Mouse (Mus musculus) liver, adult 2 months (tissue): ENCODE measurements at regions not wholly inside any gene's neighbourhood (a gene's known extent, or its start where the extent isn't known, plus 50 kb on each side); places are given as distances from the start of the nearest gene placed in this dataset.
"Not testable (repeated sequence)": the region's sequence is repeated elsewhere in the genome, so short reads cannot be mapped to it uniquely, and the experiment has no call there.

Experiments used
- DNase-seq: peaks from one replicate; pipeline ENCODE4 v3.0.0-alpha.2; 2011; ENCODE audit warnings: low read depth, low spot score; ENCODE audit errors: extremely low read depth
- H3K27ac ChIP-seq: fragments of 200-500 bp; replicated peaks from 2 replicates; pipeline ENCODE4 v1.5.1; 2012; ENCODE audit warnings: low read depth, mild to moderate bottlenecking, control low read depth, inconsistent platforms, low read length; ENCODE audit not compliant: insufficient read depth
- H3K27me3 ChIP-seq: fragments of 200-500 bp; 2 replicates; pipeline ENCODE4 v1.6.1; 2012; ENCODE audit warnings: mild to moderate bottlenecking, moderate library complexity, low read length, inconsistent platforms; ENCODE audit not compliant: control insufficient read depth, insufficient read depth
- H3K36me3 ChIP-seq: fragments of 200-500 bp; 2 replicates; pipeline ENCODE4 v1.6.1; 2012; ENCODE audit warnings: low read length, inconsistent platforms; ENCODE audit not compliant: control insufficient read depth, insufficient read depth
- H3K4me1 ChIP-seq: fragments of 200-500 bp; 2 replicates; pipeline ENCODE4 v1.6.1; 2011; ENCODE audit warnings: low read length; ENCODE audit not compliant: control insufficient read depth, insufficient read depth
- H3K4me3 ChIP-seq: fragments of 200-500 bp; 2 replicates; pipeline ENCODE4 v1.5.1; 2011; ENCODE audit warnings: low read depth, mild to moderate bottlenecking, control low read depth, low read length, moderate library complexity; ENCODE audit not compliant: insufficient read depth
- H3K79me2 ChIP-seq: fragments of 200-500 bp; 2 replicates; pipeline ENCODE4 v1.6.1; 2012; ENCODE audit warnings: inconsistent platforms, mild to moderate bottlenecking, low read length, moderate library complexity; ENCODE audit not compliant: control insufficient read depth, insufficient read depth
- H3K9ac ChIP-seq: fragments of 200-500 bp; 2 replicates; pipeline ENCODE4 v1.6.1; 2012; ENCODE audit warnings: low read depth, mild to moderate bottlenecking, control low read depth, inconsistent platforms, low read length
- CTCF ChIP-seq: fragments of 200-500 bp; IDR thresholded peaks from 2 replicates; pipeline ENCODE4 v1.5.1; 2011; ENCODE audit warnings: low read depth, low read length, control low read depth
- POLR2A ChIP-seq: fragments of 200-500 bp; IDR thresholded peaks from 2 replicates; pipeline ENCODE4 v1.6.1; 2011; ENCODE audit warnings: low read length, control low read depth; ENCODE audit not compliant: insufficient read depth; ENCODE audit errors: extremely low read depth
- WGBS: fragments of 180-500 bp; shearing (Covaris S2); methylation state at CpG from one replicate; pipeline ENCODE4 v1.1.7; 2018; 5-methylcytosine and 5-hydroxymethylcytosine counted together

DNA sequence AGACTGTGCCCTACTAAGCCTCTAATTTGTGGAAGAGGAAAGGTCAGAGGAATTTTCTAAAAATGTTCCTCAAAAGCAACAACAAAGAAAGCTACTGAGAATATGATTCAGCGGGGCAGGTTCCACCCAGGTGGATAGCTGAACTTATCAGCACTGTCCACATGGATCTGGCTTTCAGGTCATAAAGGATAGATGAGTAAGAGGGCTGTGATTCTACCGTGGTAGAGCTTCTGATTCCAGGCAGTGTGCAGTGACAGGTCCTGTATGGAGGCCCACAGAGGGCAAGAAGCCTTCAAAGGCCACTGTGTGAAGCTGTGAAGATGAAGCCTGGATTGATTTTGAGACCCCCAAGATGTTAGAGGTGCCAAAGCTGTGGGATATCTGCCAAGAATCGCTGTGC lies 51.8 kb downstream of the Teddm3 start:
- not testable (repeated sequence) for H3K4me1 ChIP-seq, H3K79me2 ChIP-seq, H3K9ac ChIP-seq, H3K4me3 ChIP-seq, DNase-seq, H3K36me3 ChIP-seq, H3K27ac ChIP-seq, H3K27me3 ChIP-seq
- whole genome bisulfite sequencing, result 76% methylated on average over 3 of the region's 3 CpGs

GRCm38 (mm10) chr16:21100126-21100525 lies 53.7 kb downstream of the Teddm3 start:
- not testable (repeated sequence) for H3K27me3 ChIP-seq, H3K79me2 ChIP-seq, H3K36me3 ChIP-seq, H3K4me3 ChIP-seq, H3K27ac ChIP-seq, H3K9ac ChIP-seq, DNase-seq, H3K4me1 ChIP-seq
- 67% methylated on average over 2 of the region's 2 CpGs for WGBS

DNA sequence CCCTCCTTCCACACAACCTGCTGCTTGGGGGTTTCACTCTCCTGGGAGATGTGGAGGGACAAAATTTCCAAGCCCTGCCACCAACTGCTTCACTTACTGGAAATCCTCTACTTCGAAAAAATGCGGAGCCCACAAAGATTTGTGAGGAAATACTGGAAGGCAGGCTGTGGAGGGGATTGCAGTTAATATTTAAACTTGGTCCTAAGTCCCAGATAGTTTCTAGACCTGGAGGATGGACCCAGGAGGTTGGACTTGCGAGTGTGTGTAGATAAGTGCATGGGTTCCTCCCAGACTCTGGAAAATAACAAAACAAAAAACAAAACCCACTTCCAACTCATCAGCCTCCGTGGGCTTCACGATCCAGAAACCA lies 79.0 kb downstream of the Teddm3 start:
- 36% methylated on average over 5 of the region's 5 CpGs for WGBS

GRCm38 (mm10) chr16:21074082-21074778 lies 79.6 kb downstream of the Teddm3 start:
- H3K79me2 ChIP-seq, H3K4me1 ChIP-seq, DNase-seq, H3K36me3 ChIP-seq, H3K4me3 ChIP-seq, H3K27ac ChIP-seq, H3K27me3 ChIP-seq, H3K9ac ChIP-seq: not testable (repeated sequence)
- 30% methylated on average over 8 of the region's 10 CpGs for WGBS

More for the DNA sequence above, 79.0 kb downstream of the Teddm3 start:
- DNase-seq, result peak; percentile 19
- Histone ChIP-seq H3K9ac (no peak overlapping the region), H3K27ac (no peak overlapping the region), H3K36me3 (no peaks in the 10 kb centered on the region), H3K27me3 (no peaks in the 10 kb centered on the region), H3K4me3 (no peak overlapping the region), H3K79me2 (no peaks in the 10 kb centered on the region), H3K4me1 (no peaks in the 10 kb centered on the region)
- TF ChIP-seq CTCF, result no peak
- TF ChIP-seq POLR2A, result no peak

DNA sequence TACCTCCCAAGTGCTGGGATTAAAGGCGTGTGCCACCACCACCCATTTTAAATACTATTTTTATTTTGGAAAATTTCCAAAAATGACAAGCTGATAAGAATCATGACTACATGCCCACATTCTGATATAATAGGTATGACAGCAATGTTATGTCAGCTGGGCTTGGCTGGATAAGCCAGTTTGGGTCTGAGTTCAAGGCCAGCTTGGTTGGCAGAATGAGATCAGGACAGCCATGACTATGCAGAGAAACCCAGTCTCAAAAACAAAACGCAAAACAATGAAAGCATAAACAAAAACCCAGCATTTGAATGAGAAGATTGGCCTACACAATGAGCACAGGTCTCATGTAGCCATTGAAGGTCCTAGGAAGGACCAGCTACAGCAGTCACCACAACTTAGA lies 93.6 kb downstream of the Teddm3 start:
- TF ChIP-seq CTCF (no peak), POLR2A (no peak)
- Histone ChIP-seq H3K27me3 (no peaks in the 10 kb centered on the region), H3K4me3 (no peak overlapping the region), H3K36me3 (no peaks in the 10 kb centered on the region), H3K79me2 (no peaks in the 10 kb centered on the region), H3K4me1 (no peaks in the 10 kb centered on the region), H3K27ac (no peak overlapping the region), H3K9ac (no peak overlapping the region)
- DNase-seq, result no peak
- WGBS, result 74% methylated on average over 2 of the region's 2 CpGs

DNA sequence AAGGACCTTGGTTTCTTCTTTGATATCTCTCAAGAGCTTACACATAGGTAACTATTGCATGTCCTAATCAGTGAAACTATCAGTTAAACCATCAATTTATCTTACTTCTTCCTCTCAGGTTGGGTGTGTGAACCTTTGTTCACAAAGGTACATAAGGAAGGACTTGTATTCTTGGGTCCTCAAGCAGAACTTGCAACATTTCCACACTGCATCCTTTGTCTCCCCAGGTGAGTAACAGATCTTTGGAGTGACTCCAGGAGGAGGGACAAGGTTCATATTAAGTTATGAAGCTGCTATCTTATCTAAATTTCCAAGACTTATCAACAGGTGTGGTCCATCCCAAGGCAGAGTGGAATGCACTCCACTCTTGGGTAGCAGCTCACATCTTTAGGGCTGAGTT lies 99.0 kb downstream of the Teddm3 start:
- Histone ChIP-seq H3K9ac (no peak overlapping the region), H3K4me3 (no peak overlapping the region), H3K79me2 (no peaks in the 10 kb centered on the region), H3K27me3 (no peaks in the 10 kb centered on the region), H3K27ac (no peak overlapping the region), H3K36me3 (no peaks in the 10 kb centered on the region), H3K4me1 (no peaks in the 10 kb centered on the region)
- TF ChIP-seq POLR2A (no peak), CTCF (no peak)
- DNase-seq, result no peak

DNA sequence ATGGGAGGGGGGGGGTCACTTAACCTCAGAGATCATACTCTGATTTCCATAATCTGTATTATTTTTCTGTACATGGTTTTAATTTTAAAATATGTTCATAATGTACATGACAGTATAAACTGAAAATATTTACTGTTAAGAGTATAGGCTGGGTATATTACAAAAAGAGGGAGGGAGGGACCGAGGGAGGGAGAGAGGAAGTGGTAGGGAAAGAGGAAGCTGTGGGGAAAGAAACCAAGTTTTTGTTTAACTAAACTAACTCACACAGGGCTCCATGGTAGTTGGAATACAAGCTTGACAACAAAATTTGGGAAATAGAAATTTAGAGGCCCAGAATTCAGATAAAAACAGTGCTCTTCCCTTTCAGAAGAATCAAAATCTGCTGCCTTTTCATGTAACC lies 131.7 kb downstream of the Teddm3 start:
- WGBS, result 64% methylated on average over 1 of the region's 1 CpGs
- DNase-seq, H3K9ac ChIP-seq, H3K4me1 ChIP-seq, H3K27me3 ChIP-seq, H3K36me3 ChIP-seq, H3K79me2 ChIP-seq, H3K4me3 ChIP-seq, H3K27ac ChIP-seq: not testable (repeated sequence)
